Comparison of ENCODE assay signal across 17 mouse cellular contexts in genomic region chr16:13338094-13338493, GRCm38 (mm10).
DNase-seq lines count a peak whose midpoint lies in the region; ATAC-seq and TF ChIP-seq lines count a peak whose summit lies in the region.
"Had no signal": no experiment of that assay in that cellular context is flagged by ENCODE, and none has a peak within 500 bp of the region (broad histone marks: within the 10 kb centered on the region; RNA-seq: fewer than 3 reads in every experiment).

No protein-coding gene starts in this region.

- H3K27ac ChIP-seq in gastrocnemius, adult 2 months: peak overlapping the region; percentile 67
- H3K27ac ChIP-seq in left cerebral cortex, adult 2 months: peak overlapping the region; percentile 63; the same call in 1 of the 2 replicates
- H3K27ac ChIP-seq in macrophage: 0 out of 2 replicates have a peak overlapping the region, but pooled peaks have one; percentile 31
- H3K27ac ChIP-seq in forebrain, embryonic 16.5 days (ENCODE audit: low read length): no peak overlapping the region
- H3K27ac ChIP-seq: forebrain, embryonic 10.5 days; limb, embryonic 10.5 days; liver, embryonic 13.5 days; midbrain, embryonic 12.5 days had no signal

- no peak overlapping the region for H3K4me3 ChIP-seq in gastrocnemius, adult 2 months
- no peak overlapping the region for H3K4me3 ChIP-seq in left cerebral cortex, adult 2 months
- no peak overlapping the region for H3K4me3 ChIP-seq in macrophage (ENCODE audit: inconsistent target)
- no peak overlapping the region for H3K4me3 ChIP-seq in forebrain, embryonic 16.5 days (replicated peaks; ENCODE audit: low read length)
- H3K4me3 ChIP-seq: forebrain, embryonic 10.5 days; limb, embryonic 10.5 days; liver, embryonic 13.5 days; midbrain, embryonic 12.5 days had no signal

- H3K27me3 ChIP-seq in forebrain, embryonic 16.5 days (replicated peaks; ENCODE audit: control insufficient read depth, insufficient read depth, low read length): no peaks in the 10 kb centered on the region
- H3K27me3 ChIP-seq: liver, embryonic 13.5 days; midbrain, embryonic 12.5 days had no signal

- H3K9me3 ChIP-seq in forebrain, embryonic 16.5 days (ENCODE audit: control insufficient read depth, low read length): no peaks in the 10 kb centered on the region
- H3K9me3 ChIP-seq: forebrain, embryonic 10.5 days; limb, embryonic 10.5 days; liver, embryonic 13.5 days; midbrain, embryonic 12.5 days had no signal

- 0 out of 2 replicates have a peak, but pooled peaks cover 5% of the 10 kb centered on the region for H3K36me3 ChIP-seq in macrophage (ENCODE audit: inconsistent target)
- H3K36me3 ChIP-seq in forebrain, embryonic 16.5 days (ENCODE audit: control insufficient read depth, insufficient read depth): no peaks in the 10 kb centered on the region
- H3K36me3 ChIP-seq: forebrain, embryonic 10.5 days; limb, embryonic 10.5 days; liver, embryonic 13.5 days; midbrain, embryonic 12.5 days had no signal

- no peak overlapping the region for H3K9ac ChIP-seq in forebrain, embryonic 16.5 days (replicated peaks; ENCODE audit: low read depth, low read length)
- H3K9ac ChIP-seq: liver, embryonic 13.5 days; midbrain, embryonic 12.5 days had no signal

- TF ChIP-seq CTCF in gastrocnemius, adult 2 months (IDR thresholded peaks at IDR 0.05): no peak
- no peak for TF ChIP-seq CTCF in left cerebral cortex, adult 2 months (IDR thresholded peaks at IDR 0.05)

- 86% methylated on average over 4 of the region's 4 CpGs for WGBS in macrophage (ENCODE audit: missing documents)
- 81% methylated on average over 4 of the region's 4 CpGs for WGBS in forebrain, embryonic 16.5 days

- no peaks in the 10 kb centered on the region for H3K79me2 ChIP-seq in macrophage (ENCODE audit: inconsistent target)

- no peaks in the 10 kb centered on the region for H3K4me1 ChIP-seq in forebrain, embryonic 16.5 days (replicated peaks; ENCODE audit: control insufficient read depth, insufficient read depth, low read length)
- H3K4me1 ChIP-seq: forebrain, embryonic 10.5 days; liver, embryonic 13.5 days; midbrain, embryonic 12.5 days had no signal

- no peak overlapping the region for H3K4me2 ChIP-seq in forebrain, embryonic 16.5 days (ENCODE audit: low read length)
- H3K4me2 ChIP-seq: liver, embryonic 13.5 days; midbrain, embryonic 12.5 days had no signal

- ATAC-seq in forebrain, embryonic 16.5 days: no peak

- intact Hi-C loops in gastrocnemius, adult 2 months (cut with DNase I): no loop called here
- intact Hi-C loops in left cerebral cortex, adult 2 months (cut with DNase I): loop anchor here (5.0 kb wide), 1 partner anchor 81 kb away; the partner anchor contains the start of gene Mrtfb

- peak; percentile 41 for DNase-seq in gastrocnemius, adult 2 months
- no peak for DNase-seq in gastrocnemius, adult 18-20 months (ENCODE audit: low spot score)
- no peak for DNase-seq in left cerebral cortex, adult 2 months (ENCODE audit: extremely low spot score in 1 of 2, low spot score in 2 of 2)
- DNase-seq in left cerebral cortex, adult 11 months (ENCODE audit: low spot score): no peak
- DNase-seq in lung, adult 18-20 months: peak; percentile 77 to 87
- DNase-seq in frontal cortex, postnatal 36 days (ENCODE audit: low spot score in 2 of 2): no peak
- DNase-seq: cerebellum, postnatal 10 days; kidney, adult 18-20 months; liver, embryonic 13.5 days; retina, postnatal 1 day; right cerebral cortex, postnatal 4 days; thymus, adult 18-20 months had no signal

Comparison
In these comparisons a context has a peak if more than half of its experiments do, and no peak if none do; other contexts are left out.
1. DNase-seq: peak in gastrocnemius, adult 2 months (single experiment) and lung, adult 18-20 months (2 of 2); none in gastrocnemius, adult 18-20 months (single experiment), left cerebral cortex, adult 2 months (0 of 2), left cerebral cortex, adult 11 months (single experiment) and frontal cortex, postnatal 36 days (0 of 2).